Mouse (Mus musculus) bone marrow, adult 2 months (tissue): Measurements from ENCODE around the gene Scd4. TPM values are rescaled to one million over a fixed set of nuclear protein-coding genes. Genes with fewer than 3 reads are reported as not detected.

Experiments
- H3K27ac ChIP-seq: fragments of 200-500 bp; 2 replicates; pipeline ENCODE4 v1.5.1; 2012; ENCODE audit warnings: low read depth, mild to moderate bottlenecking, control low read depth, inconsistent platforms, low read length; ENCODE audit not compliant: control insufficient read depth, poor library complexity, insufficient read depth
- H3K4me1 ChIP-seq: fragments of 200-500 bp; 2 replicates; pipeline ENCODE4 v1.6.1; 2011; ENCODE audit warnings: low read length; ENCODE audit not compliant: control insufficient read depth, insufficient read depth
- H3K4me3 ChIP-seq: fragments of 200-500 bp; replicated peaks from 2 replicates; pipeline ENCODE3; 2011; ENCODE audit warnings: mild to moderate bottlenecking, low read depth, low read length, control low read depth; ENCODE audit not compliant: control insufficient read depth
- CTCF ChIP-seq: fragments of 200-500 bp; IDR thresholded peaks from 2 replicates; pipeline ENCODE4 v1.5.1; 2011; ENCODE audit warnings: low read length, control low read depth; ENCODE audit not compliant: control insufficient read depth, insufficient read depth
- POLR2A ChIP-seq: fragments of 200-500 bp; IDR thresholded peaks from 2 replicates; pipeline ENCODE4 v1.6.1; 2011; ENCODE audit warnings: low read depth, mild to moderate bottlenecking, control low read depth, low read length, borderline replicate concordance; ENCODE audit not compliant: control insufficient read depth
- WGBS: fragments of 180-500 bp; shearing (Covaris S2); methylation state at CpG from one replicate; pipeline ENCODE4 v1.1.7; 2018; 5-methylcytosine and 5-hydroxymethylcytosine counted together
- polyA plus RNA-seq: library from polyadenylated mRNA; stranded (reverse); fragments of >200 nt; gene quantifications from 2 replicates; pipeline ENCODE4 v1.2.4, GENCODE M21; 2011; ENCODE audit warnings: low replicate concordance; ENCODE audit not compliant: missing spikeins, insufficient read depth, insufficient read length

The Scd4 gene
- polyA plus RNA-seq, 1 experiment: not detected

- Histone ChIP-seq H3K27ac (no peak overlapping the region), H3K4me1 (peaks cover 2% of the 10 kb centered on the region; the same call in 1 of the 2 replicates)
- TF ChIP-seq CTCF (no peak), POLR2A (no peak)
Observed at GRCm38 (mm10) chr19:44387089-44387671, 54.3 kb downstream of the Scd4 start.

GRCm38 (mm10) chr19:44387746-44388474 lies 55.0 kb downstream of the Scd4 start:
- WGBS: 18% methylated on average over 19 of the region's 19 CpGs
- H3K27ac ChIP-seq: peak overlapping the region; percentile 90
- TF ChIP-seq CTCF (no peak), POLR2A (no peak)
- H3K4me1 ChIP-seq: peaks cover 2% of the 10 kb centered on the region; the same call in 1 of the 2 replicates
- peak overlapping the region; percentile 78 for H3K4me3 ChIP-seq

More at GRCm38 (mm10) chr19:44387089-44387671, 54.3 kb downstream of the Scd4 start:
- WGBS: 68% methylated on average over 4 of the region's 4 CpGs
- H3K4me3 ChIP-seq: no peak overlapping the region

- H3K4me1 ChIP-seq: peaks cover 2% of the 10 kb centered on the region; the same call in 1 of the 2 replicates
- peak overlapping the region; percentile 78 for H3K4me3 ChIP-seq
- peak overlapping the region; percentile 90 for H3K27ac ChIP-seq
- WGBS: under 1% methylated on average over 41 of the region's 41 CpGs
- no peak for TF ChIP-seq CTCF
- peak; percentile 74 for TF ChIP-seq POLR2A
Observed at GRCm38 (mm10) chr19:44388475-44389428, 55.9 kb downstream of the Scd4 start.

GRCm38 (mm10) chr19:44389507-44389906 lies 56.6 kb downstream of the Scd4 start:
- 58% methylated on average over 1 of the region's 1 CpGs for WGBS
- no peak for TF ChIP-seq POLR2A
- Histone ChIP-seq H3K27ac (no peak overlapping the region), H3K4me1 (peaks cover 4% of the 10 kb centered on the region; the same call in 1 of the 2 replicates), H3K4me3 (no peak overlapping the region)

- H3K27ac ChIP-seq: no peak overlapping the region
- no peak overlapping the region for H3K4me3 ChIP-seq
- WGBS: 91% methylated on average over 4 of the region's 4 CpGs
- no peak for TF ChIP-seq POLR2A
- no peak for TF ChIP-seq CTCF
- peaks cover 4% of the 10 kb centered on the region; the same call in 1 of the 2 replicates for H3K4me1 ChIP-seq
Observed at GRCm38 (mm10) chr19:44391856-44392255, 59.0 kb downstream of the Scd4 start.

GRCm38 (mm10) chr19:44392339-44393009 lies 59.6 kb downstream of the Scd4 start:
- H3K4me1 ChIP-seq: peaks cover 4% of the 10 kb centered on the region; the same call in 1 of the 2 replicates
- H3K4me3 ChIP-seq: no peak overlapping the region
- TF ChIP-seq CTCF (no peak), POLR2A (no peak)
- 56% methylated on average over 5 of the region's 5 CpGs for WGBS
- H3K27ac ChIP-seq: no peak overlapping the region

GRCm38 (mm10) chr19:44393962-44394422 lies 61.1 kb downstream of the Scd4 start:
- H3K4me1 ChIP-seq: peaks cover 4% of the 10 kb centered on the region; the same call in 1 of the 2 replicates

GRCm38 (mm10) chr19:44394972-44395371 lies 62.1 kb downstream of the Scd4 start:
- Histone ChIP-seq H3K4me1 (peaks cover 2% of the 10 kb centered on the region; the same call in 1 of the 2 replicates), H3K27ac (no peak overlapping the region), H3K4me3 (no peak overlapping the region)
- TF ChIP-seq CTCF (no peak), POLR2A (no peak)
- 64% methylated on average over 7 of the region's 7 CpGs for WGBS

More at GRCm38 (mm10) chr19:44393962-44394422, 61.1 kb downstream of the Scd4 start:
- WGBS: 30% methylated on average over 5 of the region's 5 CpGs
- TF ChIP-seq POLR2A: no peak
- TF ChIP-seq CTCF: no peak
- H3K27ac ChIP-seq: no peak overlapping the region
- H3K4me3 ChIP-seq: no peak overlapping the region

Other genes with a start within 250 kb of the Scd4 start
- 21.4 and 31.3 TPM in 2 replicates for gene Chuk, start 225.6 kb upstream of the Scd4 start, polyA plus RNA-seq
- 8.3 and 22.6 TPM in 2 replicates for gene Cwf19l1, start 197.2 kb upstream of the Scd4 start, polyA plus RNA-seq
- gene Bloc1s2, start 186.6 kb upstream of the Scd4 start, polyA plus RNA-seq: 40.9 and 78.0 TPM in 2 replicates
- not detected in 2 replicates for gene Pkd2l1, start 140.7 kb upstream of the Scd4 start, polyA plus RNA-seq
- gene Scd3, start 129.8 kb upstream of the Scd4 start, polyA plus RNA-seq: 0.45 TPM in 1 of 2 replicates, not detected in the other
- 7.2 and 19.7 TPM in 2 replicates for gene Scd2, start 39.4 kb upstream of the Scd4 start, polyA plus RNA-seq
- gene Scd1, start 74.8 kb downstream of the Scd4 start, polyA plus RNA-seq: 29.4 and 37.4 TPM in 2 replicates
- not detected in 2 replicates for gene Wnt8b, start 160.4 kb downstream of the Scd4 start, polyA plus RNA-seq
- gene Sec31b, start 212.8 kb downstream of the Scd4 start, polyA plus RNA-seq: 0.54 and 1.3 TPM in 2 replicates
- 9.8 TPM in 1 of 2 replicates, not detected in the other for gene Gm20538, start 219.7 kb downstream of the Scd4 start, polyA plus RNA-seq
- 104 and 151 TPM in 2 replicates for gene Ndufb8, start 222.3 kb downstream of the Scd4 start, polyA plus RNA-seq
- 8.1 and 14.9 TPM in 2 replicates for gene Hif1an, start 229.8 kb downstream of the Scd4 start, polyA plus RNA-seq